Mouse (Mus musculus) left cerebral cortex, postnatal 10 days (tissue): ENCODE measurements at regions not wholly inside any gene's neighbourhood (a gene's known extent, or its start where the extent isn't known, plus 50 kb on each side); places are given as distances from the start of the nearest gene placed in this dataset.
A peak's percentile ranks its signal among the peaks of the same experiment; 100 is the strongest.

Source experiments
- DNase-seq, 2 experiments: peaks; one replicate each; pipeline ENCODE4 v3.0.0; 2021 to 2022; ENCODE audit warnings: low spot score in 2 of 2, mixed read lengths in 1 of 2; ENCODE audit errors: extremely low spot score in 1 of 2
- intact Hi-C: fragments of 180-260 bp; cut with DNase I; formaldehyde crosslinking; loops from one replicate; pipeline ENCODE4 v1.15.1; 2025

DNA sequence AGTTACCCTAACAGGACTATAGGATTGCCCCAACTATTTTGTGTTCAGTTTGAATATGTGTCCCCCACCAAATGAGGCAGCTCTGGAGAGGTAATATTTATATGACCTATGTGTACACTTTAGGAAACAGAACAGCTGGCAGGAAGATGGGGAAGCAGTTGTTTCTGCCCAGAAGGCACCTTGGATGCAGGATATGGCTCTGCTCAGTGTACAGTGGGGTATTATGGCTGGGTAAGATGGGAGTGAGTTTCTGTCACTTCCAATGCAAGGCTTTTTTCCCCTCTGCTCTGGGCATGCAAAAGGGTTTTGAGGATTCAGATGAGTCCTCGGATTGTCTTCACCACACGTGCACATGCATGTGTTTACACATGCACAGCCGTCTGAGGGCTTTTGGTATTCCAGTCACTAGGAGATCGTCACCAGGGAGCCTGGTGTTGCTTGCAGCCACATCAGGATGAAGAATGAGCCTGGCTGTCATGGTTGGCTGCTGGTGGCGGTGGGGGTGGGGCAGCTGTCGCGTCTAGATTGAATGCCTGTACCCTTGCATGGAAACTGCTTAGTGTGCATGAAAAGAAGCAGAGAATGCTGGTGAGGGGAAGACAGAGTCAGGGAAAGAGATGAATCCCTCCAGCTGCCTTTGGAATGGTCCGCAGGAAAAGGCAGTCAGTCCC lies 183.3 kb upstream of the Glra1 start:
- peak in 1 of 2 experiments; percentile 49 for DNase-seq
- intact Hi-C loops = loop anchor here (5.0 to 10.0 kb wide), 2 partner anchors 187 to 274 kb away; partner anchors contain the start of gene Glra1

DNA sequence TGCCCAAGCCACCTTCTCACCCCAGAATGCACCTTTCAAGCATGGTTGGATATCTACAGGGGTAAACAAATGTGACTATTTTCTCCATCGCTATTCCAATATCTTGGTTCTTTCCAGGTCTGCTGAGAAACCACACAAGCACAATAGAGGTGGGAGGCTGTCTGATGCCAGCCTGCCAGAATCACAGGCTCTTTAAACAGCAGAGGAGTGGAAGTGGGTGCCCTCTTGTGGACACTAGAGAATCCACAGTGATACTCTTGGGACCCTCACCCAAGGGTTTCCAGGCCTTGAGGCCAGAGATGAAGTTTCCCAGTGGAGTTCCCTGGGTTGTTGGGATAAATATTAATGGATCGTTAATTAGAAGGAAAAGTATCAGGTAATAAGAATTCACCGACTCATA lies 181.6 kb upstream of the Glra1 start:
- DNase-seq = no peak
- intact Hi-C loops = loop anchor here (5.0 to 10.0 kb wide), 2 partner anchors 185 to 272 kb away; partner anchors contain the start of gene Glra1

DNA sequence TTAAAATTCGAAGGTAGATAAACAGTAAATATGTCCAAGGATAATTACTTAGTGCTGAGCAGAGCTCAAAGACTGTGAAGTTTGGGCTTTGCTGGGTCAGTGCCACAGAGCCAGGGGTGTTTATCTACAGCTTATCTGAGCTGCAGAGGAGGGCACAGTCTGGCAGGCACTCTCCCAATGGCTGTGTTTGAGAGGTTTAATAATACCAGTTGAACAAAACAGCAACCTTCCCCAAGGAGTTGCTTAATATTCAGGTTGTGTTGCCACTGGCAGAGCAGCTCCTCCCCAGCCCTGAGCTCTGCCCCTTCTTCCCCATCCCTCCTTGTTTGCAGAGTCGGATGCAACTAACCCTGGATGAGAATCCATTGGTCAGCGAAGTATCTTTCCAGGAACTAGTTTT lies 173.0 kb upstream of the Glra1 start:
- intact Hi-C loops = no loop called here
- DNase-seq = no peak

DNA sequence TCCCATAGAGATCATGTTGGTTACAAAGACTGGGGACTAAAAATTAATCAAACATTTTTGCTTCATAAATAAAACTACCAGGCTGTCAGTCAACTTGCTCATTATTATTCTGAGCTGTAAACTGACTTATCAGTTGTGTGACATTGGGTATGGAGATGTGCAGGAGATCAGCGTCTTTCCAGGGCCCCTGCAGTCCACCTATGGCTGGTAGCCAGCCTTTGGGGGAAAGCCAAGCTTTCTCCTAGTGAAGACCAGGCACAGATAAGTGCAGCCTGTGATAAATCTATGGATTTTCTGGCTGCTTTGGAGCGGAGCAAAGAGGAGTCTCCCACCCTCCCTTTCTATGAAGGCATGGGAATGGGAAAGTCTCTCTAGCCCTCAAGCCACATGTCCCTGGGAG lies 172.0 kb upstream of the Glra1 start:
- intact Hi-C loops = no loop called here
- DNase-seq = no peak

DNA sequence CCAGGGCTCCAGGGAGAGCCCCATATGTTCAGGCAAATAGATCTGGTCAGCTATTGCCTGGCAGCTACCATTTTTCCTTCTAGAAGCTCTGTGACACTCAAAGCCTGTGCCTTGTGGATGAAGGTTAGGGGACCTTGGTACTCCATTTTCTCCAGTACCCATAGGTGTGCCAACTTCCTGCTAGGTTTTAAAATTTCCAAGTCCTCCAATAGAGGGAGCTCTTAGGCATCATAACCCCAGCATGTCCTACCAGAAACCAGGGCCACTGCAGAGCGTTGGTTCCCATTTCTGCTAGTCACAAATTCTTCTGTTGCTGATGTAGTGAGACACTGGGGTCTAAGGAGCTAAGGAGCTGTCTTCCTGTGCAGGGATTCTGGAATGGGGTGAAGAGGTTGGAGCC lies 165.3 kb upstream of the Glra1 start:
- DNase-seq = no peak
- intact Hi-C loops = no loop called here

DNA sequence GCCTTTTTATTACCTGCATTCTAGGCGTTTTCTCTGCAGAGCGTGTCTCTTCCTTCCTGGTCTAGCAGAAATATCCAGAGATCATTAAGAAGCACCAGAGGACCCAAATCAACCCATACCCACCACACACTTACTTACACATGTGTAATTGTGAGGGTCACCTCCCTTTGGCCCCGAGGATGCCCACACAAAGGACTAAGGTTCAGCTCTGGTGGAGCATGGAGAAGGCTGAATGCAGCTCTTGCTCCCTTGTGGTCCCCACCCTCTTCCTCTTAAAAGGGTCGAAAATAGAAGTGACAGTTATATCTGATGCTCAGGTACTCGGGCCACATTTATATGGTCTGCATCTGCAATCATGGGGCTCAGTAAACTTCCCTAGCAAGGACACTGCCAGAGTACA lies 164.5 kb upstream of the Glra1 start:
- intact Hi-C loops = no loop called here
- DNase-seq = no peak

DNA sequence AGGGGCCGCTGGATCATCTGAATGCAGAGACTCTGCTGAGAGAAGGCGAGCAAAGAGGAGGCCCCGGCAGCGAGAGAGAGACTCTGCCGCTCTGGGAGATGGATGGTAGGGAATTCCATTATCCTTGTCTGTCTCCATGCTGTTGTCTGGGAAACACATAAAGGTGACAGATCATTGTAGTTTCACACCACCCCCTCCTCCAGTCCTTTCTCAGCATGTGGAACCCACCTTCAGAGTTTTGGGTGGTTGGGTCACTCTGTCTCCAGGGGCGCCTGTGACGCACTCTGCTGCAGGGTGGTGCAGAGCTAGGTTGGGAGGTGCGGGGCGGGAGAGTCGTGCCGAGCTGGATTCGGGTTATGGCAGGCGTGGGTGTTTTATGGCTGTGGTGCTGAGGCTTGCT lies 164.1 kb upstream of the Glra1 start:
- no peak for DNase-seq
- intact Hi-C loops = no loop called here

DNA sequence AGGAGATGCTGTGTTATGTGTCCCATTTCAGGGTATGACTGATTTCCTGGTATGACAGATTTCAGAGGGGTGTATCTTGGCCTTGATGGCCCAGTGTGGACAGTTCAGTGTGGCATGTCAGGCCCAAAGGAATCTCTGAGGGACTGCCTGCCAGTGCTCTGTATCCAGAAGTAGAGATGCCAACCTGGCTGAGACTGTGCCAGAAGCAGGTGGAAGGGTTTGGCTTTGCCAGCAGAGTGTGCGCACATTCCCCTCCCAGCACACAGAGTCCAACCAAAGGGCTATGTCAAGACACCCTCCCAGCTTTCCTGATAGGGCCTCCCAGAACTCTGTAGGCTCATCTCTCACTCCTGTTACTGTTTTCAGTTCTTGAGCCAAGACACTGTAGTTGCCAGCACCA lies 156.8 kb upstream of the Glra1 start:
- intact Hi-C loops = no loop called here
- DNase-seq = no peak
